Mouse (Mus musculus) E14TG2a.4 (cell line): ENCODE measurements around the gene Ranbp6.

Experiments used
- CTCF ChIP-seq: conservative IDR thresholded peaks from 2 replicates; pipeline ENCODE4 v1.5.1; 2014; ENCODE audit warnings: low read length
- NANOG ChIP-seq: IDR thresholded peaks from 2 replicates; pipeline ENCODE4 v1.6.1; 2014; ENCODE audit warnings: borderline replicate concordance, low read length, mixed read lengths
- POU5F1 ChIP-seq: IDR thresholded peaks from 2 replicates; pipeline ENCODE4 v1.6.1; 2014; ENCODE audit warnings: low read length, borderline replicate concordance

DNA sequence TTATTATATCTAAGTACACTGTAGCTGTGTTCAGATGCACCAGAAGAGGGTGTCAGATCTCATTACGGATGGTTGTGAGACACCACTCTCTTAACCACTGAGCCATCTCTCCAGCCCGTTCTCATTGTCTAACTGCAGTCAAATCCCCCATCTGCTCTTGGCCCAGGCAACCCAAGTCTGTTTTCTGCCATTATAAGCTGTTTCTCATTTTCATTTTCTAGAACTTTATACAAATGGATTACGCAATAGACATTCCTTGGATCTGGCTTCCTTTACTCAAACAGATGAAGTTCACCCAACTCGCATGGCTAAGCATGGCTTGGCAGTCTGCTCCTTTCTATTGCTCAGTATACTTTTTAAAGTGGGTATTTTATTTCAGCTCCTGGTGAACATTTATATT is 27.9 kb upstream of the Ranbp6 start:
- TF ChIP-seq CTCF = no peak
- TF ChIP-seq POU5F1 = no peak
- no peak for TF ChIP-seq NANOG
